Mouse (Mus musculus): Measurements from ENCODE around the gene Slc8a3.
"Not testable (repeated sequence)": the region's sequence is repeated elsewhere in the genome, so short reads cannot be mapped to it uniquely, and the experiment has no call there.

Gene Slc8a3

GRCm38 (mm10) chr12:81332875-81333421 is at the start of gene Slc8a3:
Slc8a3 (minus strand) TSS chr12:81333180.
- no peak for DNase-seq

GRCm38 (mm10) chr12:81379364-81379763 is 46.4 kb upstream of the Slc8a3 start, which contains the start of gene Gm4787:
Gm4787 (minus strand) TSS chr12:81379464.
- not testable (repeated sequence) for DNase-seq

GRCm38 (mm10) chr12:81333841-81334240 is 861 bp upstream of the Slc8a3 start:
- no peak for DNase-seq

- no peak for DNase-seq
Observed at GRCm38 (mm10) chr12:81331937-81332874, 774 bp downstream of the Slc8a3 start.

GRCm38 (mm10) chr12:81331046-81331638 is 1.8 kb downstream of the Slc8a3 start:
- no peak for DNase-seq

- no peak for DNase-seq
Observed at GRCm38 (mm10) chr12:81324991-81325390, 8.0 kb downstream of the Slc8a3 start.

- no peak for DNase-seq
Observed at GRCm38 (mm10) chr12:81324116-81324515, 8.9 kb downstream of the Slc8a3 start.

GRCm38 (mm10) chr12:81321021-81321420 is 12.0 kb downstream of the Slc8a3 start:
- DNase-seq = no peak

- no peak for DNase-seq
Observed at GRCm38 (mm10) chr12:81317811-81318210, 15.2 kb downstream of the Slc8a3 start.

- no peak for DNase-seq
Observed at GRCm38 (mm10) chr12:81315953-81316352, 17.0 kb downstream of the Slc8a3 start.

- no peak for DNase-seq
Observed at GRCm38 (mm10) chr12:81303626-81304025, 29.4 kb downstream of the Slc8a3 start.

- DNase-seq = no peak
Observed at GRCm38 (mm10) chr12:81294613-81295012, 38.4 kb downstream of the Slc8a3 start.

GRCm38 (mm10) chr12:81278031-81278430 is 54.9 kb downstream of the Slc8a3 start:
- DNase-seq = no peak

- no peak for DNase-seq
Observed at GRCm38 (mm10) chr12:81274616-81275015, 58.4 kb downstream of the Slc8a3 start.

- DNase-seq = no peak
Observed at GRCm38 (mm10) chr12:81273333-81273732, 59.6 kb downstream of the Slc8a3 start.

GRCm38 (mm10) chr12:81269246-81269645 is 63.7 kb downstream of the Slc8a3 start:
- no peak for DNase-seq

GRCm38 (mm10) chr12:81262821-81263220 is 70.2 kb downstream of the Slc8a3 start:
- DNase-seq = no peak

GRCm38 (mm10) chr12:81258215-81258614 is 74.8 kb downstream of the Slc8a3 start:
- DNase-seq = no peak

GRCm38 (mm10) chr12:81245411-81245810 is 87.6 kb downstream of the Slc8a3 start:
- no peak for DNase-seq

GRCm38 (mm10) chr12:81244954-81245353 is 88.0 kb downstream of the Slc8a3 start:
- no peak for DNase-seq

- no peak for DNase-seq
Observed at GRCm38 (mm10) chr12:81244492-81244891, 88.5 kb downstream of the Slc8a3 start.

GRCm38 (mm10) chr12:81241676-81242075 is 91.3 kb downstream of the Slc8a3 start:
- DNase-seq = no peak

- no peak for DNase-seq
Observed at GRCm38 (mm10) chr12:81241096-81241495, 91.9 kb downstream of the Slc8a3 start.

- DNase-seq = no peak
Observed at GRCm38 (mm10) chr12:81237158-81237557, 95.8 kb downstream of the Slc8a3 start.

Data from kidney, adult 8-10 months (tissue).